Mouse (Mus musculus) granulocyte monocyte progenitor cell, adult 5-6 weeks (primary cell): Measurements from ENCODE around the gene Arhgap22. TPM values are rescaled to one million over a fixed set of nuclear protein-coding genes. Genes with fewer than 3 reads are reported as not detected.

ENCODE experiments used
- ATAC-seq: replicated peaks from 2 replicates; pipeline ENCODE4 v1.8.0; 2016; ENCODE audit warnings: mild to moderate bottlenecking, moderate TSS enrichment, inconsistent platforms; ENCODE audit not compliant: poor library complexity, severe bottlenecking
- total RNA-seq, 2 experiments: library from RNA; stranded (forward) in 1 of 2; stranded (reverse) in 1 of 2; fragments of 200-712, 200-1000 nt in 1 of 2; fragments of >200 nt in 1 of 2; fragmentation: Nextera tagmentation in 1 of 2; gene quantifications; 2 replicates each; pipeline ENCODE4 v1.2.3; 2014 to 2017

Arhgap22 gene
- total RNA-seq (2014; fragmentation: Nextera tagmentation) (0.47 TPM in 1 of 2 replicates, not detected in the other), total RNA-seq (2017) (1.3 TPM in 1 of 2 replicates, not detected in the other)

- ATAC-seq, result peak; percentile 72
These were observed at the start of gene Arhgap22 for GRCm38 (mm10) chr14:33213823-33214766. Gene Arhgap22, plus strand, starts transcription at chr14:33214026.

GRCm38 (mm10) chr14:33168750-33169149 is 45.1 kb upstream of the Arhgap22 start:
- peak; percentile 55 for ATAC-seq

GRCm38 (mm10) chr14:33171942-33172341 is 41.9 kb upstream of the Arhgap22 start:
- peak; percentile 24 for ATAC-seq

- ATAC-seq, result peak; percentile 88
These were observed 38.6 kb upstream of the Arhgap22 start for GRCm38 (mm10) chr14:33175059-33175821.

- no peak for ATAC-seq
These were observed 33.7 kb upstream of the Arhgap22 start for GRCm38 (mm10) chr14:33180102-33180501.

- peak; percentile 95 for ATAC-seq
These were observed 28.6 kb upstream of the Arhgap22 start, which contains the start of gene Wdfy4 for GRCm38 (mm10) chr14:33185068-33185800. Gene Wdfy4, minus strand, starts transcription at chr14:33185508.

GRCm38 (mm10) chr14:33187201-33187600 is 26.6 kb upstream of the Arhgap22 start:
- no peak for ATAC-seq

- ATAC-seq, result no peak
These were observed 24.6 kb upstream of the Arhgap22 start for GRCm38 (mm10) chr14:33189230-33189629.

- no peak for ATAC-seq
These were observed 23.9 kb upstream of the Arhgap22 start for GRCm38 (mm10) chr14:33189849-33190423.

GRCm38 (mm10) chr14:33190646-33191045 is 23.2 kb upstream of the Arhgap22 start:
- ATAC-seq, result peak; percentile 21; the same call in 1 of the 2 replicates

GRCm38 (mm10) chr14:33193762-33194161 is 20.1 kb upstream of the Arhgap22 start:
- peak; percentile 80 for ATAC-seq

- ATAC-seq, result peak; percentile 65
These were observed 19.6 kb upstream of the Arhgap22 start for GRCm38 (mm10) chr14:33194241-33194640.

GRCm38 (mm10) chr14:33202161-33202560 is 11.7 kb upstream of the Arhgap22 start:
- 0 out of 2 replicates have a peak, but pooled peaks have one; percentile 33 for ATAC-seq

- no peak for ATAC-seq
These were observed 10.9 kb upstream of the Arhgap22 start for GRCm38 (mm10) chr14:33202885-33203284.

GRCm38 (mm10) chr14:33203777-33204176 is 10.0 kb upstream of the Arhgap22 start:
- ATAC-seq, result peak; percentile 79

- 0 out of 2 replicates have a peak, but pooled peaks have one; percentile 28 for ATAC-seq
These were observed 8.4 kb upstream of the Arhgap22 start for GRCm38 (mm10) chr14:33205280-33205965.

GRCm38 (mm10) chr14:33207011-33207410 is 6.8 kb upstream of the Arhgap22 start:
- peak; percentile 47; the same call in 1 of the 2 replicates for ATAC-seq

- ATAC-seq, result no peak
These were observed 5.5 kb upstream of the Arhgap22 start for GRCm38 (mm10) chr14:33208331-33208730.

- ATAC-seq, result no peak
These were observed 3.0 kb upstream of the Arhgap22 start for GRCm38 (mm10) chr14:33210806-33211205.
